Mouse (Mus musculus) hindbrain, embryonic 13.5 days (tissue): ENCODE measurements around the gene Cic. TPM values are rescaled to one million over a fixed set of nuclear protein-coding genes. Genes with fewer than 3 reads are reported as not detected.

Experiments
- ATAC-seq: fragments of 200-750 bp; cut with Nextera tagmentation; 2 replicates; pipeline ENCODE4 v1.8.0; 2017; ENCODE audit warnings: moderate TSS enrichment; ENCODE audit not compliant: low FRiP score
- H3K27ac ChIP-seq: fragments of 300-500 bp; sonication (generic); 2 replicates; pipeline ENCODE4 v1.5.1; 2015; ENCODE audit warnings: inconsistent platforms, mild to moderate bottlenecking, moderate library complexity
- H3K27me3 ChIP-seq: fragments of 300-500 bp; sonication (generic); 2 replicates; pipeline ENCODE4 v1.6.1; 2015; ENCODE audit warnings: mild to moderate bottlenecking, inconsistent platforms
- H3K36me3 ChIP-seq: fragments of 300-500 bp; sonication (generic); 2 replicates; pipeline ENCODE4 v1.6.1; 2015; ENCODE audit warnings: mild to moderate bottlenecking, inconsistent platforms
- H3K4me1 ChIP-seq: fragments of 300-500 bp; sonication (generic); replicated peaks from 2 replicates; pipeline ENCODE4 v1.6.1; 2015; ENCODE audit warnings: inconsistent platforms
- H3K4me2 ChIP-seq: fragments of 300-500 bp; sonication (generic); 2 replicates; pipeline ENCODE4 v1.6.1; 2015; ENCODE audit warnings: inconsistent platforms, mild to moderate bottlenecking, moderate library complexity
- H3K4me3 ChIP-seq: fragments of 300-500 bp; sonication (generic); 2 replicates; pipeline ENCODE4 v1.5.1; 2015; ENCODE audit warnings: mild to moderate bottlenecking, inconsistent platforms
- H3K9ac ChIP-seq: fragments of 300-500 bp; sonication (generic); 2 replicates; pipeline ENCODE4 v1.6.1; 2015; ENCODE audit warnings: mild to moderate bottlenecking, inconsistent platforms
- H3K9me3 ChIP-seq: fragments of 300-500 bp; sonication (generic); 2 replicates; pipeline ENCODE4 v1.6.1; 2016; ENCODE audit warnings: inconsistent platforms
- WGBS: fragments of 180-500 bp; shearing (Covaris S2); methylation state at CpG from one replicate; pipeline ENCODE4 v1.1.7; 2015; 5-methylcytosine and 5-hydroxymethylcytosine counted together
- polyA plus RNA-seq: library from polyadenylated mRNA; unstranded; fragments of >200 nt; fragmentation: Nextera tagmentation; extraction: Ambion mirVana; gene quantifications from 2 replicates; pipeline ENCODE4 v1.2.1, GENCODE M21; 2015

Cic gene
- polyA plus RNA-seq, 1 experiment from 2014 or later, result 36.9 TPM

GRCm38 (mm10) chr7:25282731-25283211 lies 15.3 kb downstream of the Cic start:
- no peaks in the 10 kb centered on the region for H3K9me3 ChIP-seq
- peak overlapping the region; percentile 86 for H3K9ac ChIP-seq
- H3K4me2 ChIP-seq, result peak overlapping the region; percentile 92
- H3K4me1 ChIP-seq, result peaks cover 66% of the 10 kb centered on the region
- H3K27ac ChIP-seq, result peak overlapping the region; percentile 100
- peak; percentile 2; the same call in 1 of the 2 replicates for ATAC-seq
- under 1% methylated on average over 25 of the region's 36 CpGs for WGBS
- H3K36me3 ChIP-seq, result peaks cover 32% of the 10 kb centered on the region
- peak overlapping the region; percentile 69 for H3K4me3 ChIP-seq
- no peaks in the 10 kb centered on the region for H3K27me3 ChIP-seq

DNA sequence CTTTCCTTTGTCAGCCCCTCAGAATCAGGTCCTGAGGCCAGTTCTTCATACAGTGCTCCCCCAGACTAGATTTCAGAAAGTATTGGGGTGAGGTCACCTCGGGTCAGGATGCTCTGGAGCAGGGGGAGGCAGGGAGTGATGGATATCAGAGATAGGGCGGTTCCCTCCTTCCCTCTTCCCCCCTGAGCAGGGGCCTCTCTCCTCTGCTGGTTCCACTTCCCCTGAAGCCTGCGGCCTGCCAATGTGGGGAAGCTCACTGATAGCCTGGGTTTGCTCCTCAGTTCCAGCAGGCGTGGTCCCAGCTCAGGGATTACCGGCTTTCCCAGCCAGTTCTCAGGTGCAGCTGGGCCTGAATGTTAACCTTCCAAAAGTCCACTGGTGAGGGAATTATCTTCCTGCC lies 16.1 kb downstream of the Cic start:
- no peak for ATAC-seq
- peak overlapping the region; percentile 92 for H3K4me2 ChIP-seq
- peak overlapping the region; percentile 86 for H3K9ac ChIP-seq
- 28% methylated on average over 5 of the region's 5 CpGs for WGBS
- peak overlapping the region; percentile 69 for H3K4me3 ChIP-seq
- H3K4me1 ChIP-seq, result peaks cover 62% of the 10 kb centered on the region
- peaks cover 40% of the 10 kb centered on the region for H3K36me3 ChIP-seq
- peak overlapping the region; percentile 100 for H3K27ac ChIP-seq
- H3K9me3 ChIP-seq, result no peaks in the 10 kb centered on the region
- no peaks in the 10 kb centered on the region for H3K27me3 ChIP-seq

DNA sequence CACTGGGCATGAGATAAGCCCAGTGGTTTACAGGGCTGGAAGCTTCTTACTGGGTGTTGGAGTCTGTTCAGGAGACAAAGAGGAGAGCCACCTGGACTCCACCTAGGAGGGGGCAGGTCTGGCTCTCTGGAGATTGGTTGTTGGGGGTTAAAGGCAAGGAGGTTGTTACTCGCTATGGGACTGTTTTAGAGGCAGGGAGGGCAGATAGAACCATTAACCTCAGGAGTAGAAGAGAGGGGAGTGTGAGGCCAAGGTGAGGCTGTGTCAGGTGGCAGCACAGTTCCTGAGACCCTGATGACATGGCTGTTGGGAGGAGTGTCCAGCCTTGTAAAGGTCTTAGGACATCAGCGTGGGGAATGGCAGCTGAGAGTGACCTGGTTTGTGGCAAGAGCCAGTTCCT lies 16.7 kb downstream of the Cic start:
- Histone ChIP-seq H3K27me3 (no peaks in the 10 kb centered on the region), H3K9ac (peak overlapping the region; percentile 86), H3K4me2 (peak overlapping the region; percentile 92), H3K4me3 (peak overlapping the region; percentile 69), H3K4me1 (peaks cover 62% of the 10 kb centered on the region), H3K9me3 (no peaks in the 10 kb centered on the region), H3K36me3 (peaks cover 46% of the 10 kb centered on the region), H3K27ac (peak overlapping the region; percentile 100)
- 78% methylated on average over 2 of the region's 2 CpGs for WGBS
- ATAC-seq, result no peak

DNA sequence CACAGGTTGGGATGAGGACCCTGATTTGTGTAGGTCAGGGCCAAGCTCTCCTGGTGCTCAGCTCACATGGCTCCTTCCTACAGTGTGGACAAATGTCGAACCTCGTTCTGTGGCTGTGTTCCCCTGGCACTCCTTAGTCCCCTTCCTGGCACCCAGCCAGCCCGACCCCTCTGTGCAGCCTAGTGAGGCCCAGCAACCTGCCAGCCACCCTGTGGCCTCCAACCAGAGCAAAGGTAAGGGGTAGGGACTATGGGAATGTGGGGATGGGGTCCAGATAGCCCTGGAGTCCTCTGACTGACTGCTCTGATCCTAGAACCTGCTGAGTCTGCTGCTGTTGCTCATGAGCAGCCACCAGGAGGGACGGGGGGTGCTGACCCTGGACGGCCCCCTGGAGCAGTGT lies 17.3 kb downstream of the Cic start:
- Histone ChIP-seq H3K4me3 (peak overlapping the region; percentile 69), H3K27ac (peak overlapping the region; percentile 60; the same call in 1 of the 2 replicates), H3K36me3 (peaks cover 52% of the 10 kb centered on the region), H3K4me1 (peaks cover 57% of the 10 kb centered on the region), H3K27me3 (no peaks in the 10 kb centered on the region), H3K9me3 (no peaks in the 10 kb centered on the region), H3K4me2 (peak overlapping the region; percentile 92), H3K9ac (peak overlapping the region; percentile 86)
- 57% methylated on average over 5 of the region's 5 CpGs for WGBS
- ATAC-seq, result no peak

DNA sequence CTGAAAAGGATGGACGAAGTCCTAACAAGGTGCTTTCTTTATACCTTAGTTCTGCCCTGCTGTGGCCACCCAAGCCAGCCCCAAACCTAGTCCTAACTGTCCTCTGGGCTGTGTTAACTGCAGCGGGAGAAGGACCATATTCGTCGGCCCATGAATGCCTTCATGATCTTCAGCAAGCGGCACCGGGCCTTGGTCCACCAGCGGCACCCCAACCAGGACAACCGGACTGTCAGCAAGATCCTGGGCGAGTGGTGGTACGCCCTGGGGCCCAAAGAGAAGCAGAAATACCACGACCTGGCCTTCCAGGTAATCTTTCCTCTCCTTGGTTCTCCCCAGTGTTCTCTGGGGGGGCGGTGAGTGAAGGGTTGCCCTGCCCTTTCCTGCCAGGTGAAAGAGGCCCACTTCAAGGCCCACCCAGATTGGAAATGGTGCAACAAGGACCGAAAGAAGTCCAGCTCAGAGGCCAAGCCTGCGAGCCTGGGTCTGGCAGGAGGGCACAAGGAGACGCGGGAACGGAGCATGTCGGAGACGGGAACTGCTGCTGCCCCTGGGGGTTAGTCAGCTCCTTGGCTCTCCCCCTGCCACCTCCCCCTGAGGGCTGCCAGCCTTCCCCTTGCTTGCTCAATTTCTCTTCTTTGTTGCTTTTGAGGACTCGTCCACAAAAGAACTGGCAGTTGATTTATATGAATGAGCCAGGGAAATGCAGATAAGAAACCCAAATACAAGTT lies 18.2 kb downstream of the Cic start:
- 88% methylated on average over 20 of the region's 20 CpGs for WGBS
- Histone ChIP-seq H3K4me3 (no peak overlapping the region), H3K4me1 (peaks cover 50% of the 10 kb centered on the region), H3K36me3 (peaks cover 61% of the 10 kb centered on the region), H3K27me3 (no peaks in the 10 kb centered on the region), H3K27ac (0 out of 2 replicates have a peak overlapping the region, but pooled peaks have one; percentile 60), H3K9me3 (no peaks in the 10 kb centered on the region), H3K4me2 (no peak overlapping the region), H3K9ac (peak overlapping the region; percentile 13; the same call in 1 of the 2 replicates)
- no peak for ATAC-seq

DNA sequence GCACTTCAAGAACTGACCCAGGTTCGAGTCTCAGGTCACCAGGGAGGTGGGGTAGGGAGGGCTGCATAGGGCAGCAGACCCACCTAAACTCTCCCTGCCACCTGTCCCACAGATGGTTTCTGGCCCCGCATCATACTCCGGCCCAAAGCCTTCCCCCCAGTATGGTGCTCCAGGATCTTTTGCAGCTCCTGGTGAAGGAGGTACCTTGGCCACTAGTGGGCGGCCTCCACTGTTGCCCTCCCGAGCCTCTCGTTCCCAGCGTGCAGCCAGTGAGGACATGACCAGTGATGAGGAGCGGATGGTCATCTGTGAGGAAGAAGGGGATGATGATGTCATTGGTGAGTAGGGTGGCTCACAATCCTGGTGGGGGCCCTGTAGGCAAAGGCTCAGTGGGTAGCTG lies 19.5 kb downstream of the Cic start:
- ATAC-seq, result no peak
- Histone ChIP-seq H3K27me3 (no peaks in the 10 kb centered on the region), H3K9ac (0 out of 2 replicates have a peak overlapping the region, but pooled peaks have one; percentile 43), H3K9me3 (no peaks in the 10 kb centered on the region), H3K4me2 (no peak overlapping the region), H3K27ac (no peak overlapping the region), H3K4me3 (no peak overlapping the region), H3K36me3 (peaks cover 74% of the 10 kb centered on the region), H3K4me1 (peaks cover 51% of the 10 kb centered on the region)
- 80% methylated on average over 8 of the region's 8 CpGs for WGBS

GRCm38 (mm10) chr7:25288011-25288410 lies 20.5 kb downstream of the Cic start:
- no peak for ATAC-seq

GRCm38 (mm10) chr7:25288721-25289120 lies 21.2 kb downstream of the Cic start:
- ATAC-seq, result no peak
- Histone ChIP-seq H3K4me1 (peaks cover 50% of the 10 kb centered on the region), H3K4me3 (no peak overlapping the region), H3K9ac (no peak overlapping the region), H3K27me3 (no peaks in the 10 kb centered on the region), H3K27ac (0 out of 2 replicates have a peak overlapping the region, but pooled peaks have one; percentile 35), H3K36me3 (peaks cover 91% of the 10 kb centered on the region), H3K4me2 (no peak overlapping the region), H3K9me3 (no peaks in the 10 kb centered on the region)
- WGBS, result 93% methylated on average over 3 of the region's 3 CpGs

More at GRCm38 (mm10) chr7:25288011-25288410, 20.5 kb downstream of the Cic start:
- Histone ChIP-seq H3K9me3 (no peaks in the 10 kb centered on the region), H3K4me1 (peaks cover 54% of the 10 kb centered on the region), H3K27ac (no peak overlapping the region), H3K9ac (no peak overlapping the region), H3K4me3 (no peak overlapping the region), H3K36me3 (peaks cover 84% of the 10 kb centered on the region), H3K27me3 (no peaks in the 10 kb centered on the region), H3K4me2 (no peak overlapping the region)
- WGBS, result 98% methylated on average over 12 of the region's 12 CpGs

DNA sequence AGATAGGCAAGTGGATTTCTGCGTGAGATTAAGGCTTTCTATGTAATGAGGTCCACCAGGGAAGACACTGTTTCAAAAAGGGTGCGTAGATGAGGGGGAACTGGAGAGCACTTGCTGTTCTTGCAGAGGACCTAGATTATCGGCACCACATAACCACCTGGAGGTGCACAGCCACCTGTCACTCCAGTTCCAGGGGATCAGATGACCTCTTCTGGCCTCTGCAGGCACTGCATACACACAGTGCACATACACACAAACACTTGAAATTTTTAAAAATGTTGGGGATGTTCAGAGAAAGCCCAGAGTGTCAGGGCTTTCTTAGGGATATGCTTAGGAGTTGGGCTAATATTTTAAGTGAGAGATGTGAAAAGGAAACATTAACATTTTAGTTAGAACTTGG lies 22.4 kb downstream of the Cic start:
- H3K27me3 ChIP-seq, result no peaks in the 10 kb centered on the region
- no peak overlapping the region for H3K9ac ChIP-seq
- H3K4me1 ChIP-seq, result peaks cover 44% of the 10 kb centered on the region
- 96% methylated on average over 3 of the region's 3 CpGs for WGBS
- H3K4me3 ChIP-seq, result no peak overlapping the region
- no peak for ATAC-seq
- H3K36me3 ChIP-seq, result peaks cover 100% of the 10 kb centered on the region
- no peak overlapping the region for H3K27ac ChIP-seq
- H3K9me3 ChIP-seq, result no peaks in the 10 kb centered on the region
- no peak overlapping the region for H3K4me2 ChIP-seq

DNA sequence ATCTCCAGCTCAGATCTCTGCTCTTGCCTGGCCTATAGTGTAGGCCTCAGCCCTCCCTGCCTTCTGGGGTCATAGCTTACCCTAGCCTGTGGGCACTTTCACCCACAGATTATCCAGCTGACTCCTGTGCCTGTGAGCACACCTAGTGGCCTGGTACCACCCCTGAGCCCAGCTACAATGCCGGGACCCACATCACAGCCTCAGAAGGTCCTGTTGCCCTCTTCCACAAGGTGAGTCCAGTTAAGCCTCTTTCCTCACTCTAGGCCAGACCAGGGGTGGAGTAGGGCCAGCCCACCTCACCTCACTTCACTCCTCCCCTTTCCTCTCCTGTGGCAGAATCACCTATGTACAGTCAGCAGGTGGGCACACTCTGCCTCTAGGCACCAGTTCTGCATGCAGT lies 23.0 kb downstream of the Cic start:
- Histone ChIP-seq H3K27me3 (no peaks in the 10 kb centered on the region), H3K4me2 (no peak overlapping the region), H3K9me3 (no peaks in the 10 kb centered on the region), H3K4me1 (peaks cover 44% of the 10 kb centered on the region), H3K27ac (no peak overlapping the region), H3K36me3 (peaks cover 100% of the 10 kb centered on the region), H3K4me3 (no peak overlapping the region), H3K9ac (no peak overlapping the region)
- ATAC-seq, result no peak
- WGBS, result 95% methylated on average over 1 of the region's 1 CpGs

DNA sequence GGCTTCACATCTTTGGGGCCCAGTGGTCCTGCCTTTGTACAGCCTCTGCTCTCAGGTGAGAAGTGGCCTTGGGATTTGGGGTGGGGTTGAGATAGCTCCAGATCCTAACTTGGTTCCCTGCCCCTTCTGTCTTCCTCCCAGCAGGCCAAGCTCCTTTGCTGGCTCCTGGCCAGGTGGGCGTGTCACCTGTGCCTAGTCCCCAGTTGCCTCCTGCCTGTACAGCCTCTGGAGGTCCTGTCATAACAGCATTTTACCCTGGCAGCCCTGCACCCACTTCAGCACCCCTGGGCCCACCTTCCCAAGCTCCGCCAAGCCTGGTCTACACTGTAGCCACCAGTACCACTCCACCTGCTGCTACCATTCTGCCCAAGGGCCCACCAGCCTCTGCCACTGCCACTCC lies 23.4 kb downstream of the Cic start:
- H3K4me1 ChIP-seq, result peaks cover 45% of the 10 kb centered on the region
- H3K9me3 ChIP-seq, result no peaks in the 10 kb centered on the region
- 0 out of 2 replicates have a peak, but pooled peaks have one; percentile 15 for ATAC-seq
- peaks cover 100% of the 10 kb centered on the region for H3K36me3 ChIP-seq
- no peak overlapping the region for H3K9ac ChIP-seq
- WGBS, result 89% methylated on average over 2 of the region's 2 CpGs
- peak overlapping the region; percentile 35; the same call in 1 of the 2 replicates for H3K27ac ChIP-seq
- H3K4me2 ChIP-seq, result no peak overlapping the region
- no peaks in the 10 kb centered on the region for H3K27me3 ChIP-seq
- no peak overlapping the region for H3K4me3 ChIP-seq

- Histone ChIP-seq H3K4me1 (peaks cover 49% of the 10 kb centered on the region), H3K4me2 (no peak overlapping the region), H3K9me3 (no peaks in the 10 kb centered on the region), H3K4me3 (no peak overlapping the region), H3K27ac (peak overlapping the region; percentile 55), H3K27me3 (no peaks in the 10 kb centered on the region), H3K9ac (peak overlapping the region; percentile 49; the same call in 1 of the 2 replicates), H3K36me3 (peaks cover 89% of the 10 kb centered on the region)
- no peak for ATAC-seq
- 66% methylated on average over 7 of the region's 7 CpGs for WGBS
Measured at GRCm38 (mm10) chr7:25292107-25292506, 24.6 kb downstream of the Cic start.
